Comparison of ENCODE assay signal across 9 mouse cellular contexts in the genomic region with DNA sequence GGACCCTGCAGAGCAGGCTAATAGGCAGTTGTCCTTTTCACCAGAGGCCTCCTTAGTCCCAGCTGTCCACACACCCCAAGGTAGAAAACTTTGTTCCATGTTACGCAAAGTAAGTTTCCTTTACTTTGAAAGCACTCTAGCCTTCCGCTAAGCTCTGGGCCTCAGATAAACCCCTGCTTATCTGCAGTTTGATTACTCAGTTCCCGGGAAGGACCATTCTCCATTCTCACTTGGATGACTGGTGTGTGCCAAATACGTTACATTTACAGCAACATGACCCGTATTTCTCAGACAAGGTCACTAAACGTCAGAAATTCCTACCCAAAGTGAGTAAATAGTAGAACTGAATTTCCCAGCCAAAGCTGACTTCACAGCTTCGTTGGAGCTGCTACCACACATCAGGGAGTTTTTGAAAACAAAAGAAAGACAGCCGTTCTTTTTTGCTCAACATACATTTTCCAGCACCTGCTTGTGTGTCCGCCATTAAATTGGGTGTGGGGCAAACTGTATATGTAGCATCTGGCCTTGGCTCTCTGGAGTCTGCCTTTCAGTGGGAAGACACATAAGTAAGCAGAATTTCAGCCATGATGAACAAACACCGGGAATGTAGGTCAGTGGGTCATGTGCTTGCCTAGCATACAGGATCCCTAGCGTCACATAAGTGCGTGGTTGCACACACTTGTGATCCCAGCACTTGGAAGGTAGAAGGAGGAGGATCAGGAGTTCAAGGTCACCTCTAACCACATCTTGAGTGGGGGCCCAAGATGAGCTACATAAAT. TPM values are rescaled to one million over a fixed set of nuclear protein-coding genes. Genes with fewer than 3 reads are reported as not detected.
A peak's percentile ranks its signal among the peaks of the same experiment; 100 is the strongest.
DNase-seq lines count a peak whose midpoint lies in the region; ATAC-seq lines count a peak whose summit lies in the region.
"Had no signal": no experiment of that assay in that cellular context is flagged by ENCODE, and none has a peak within 500 bp of the region (broad histone marks: within the 10 kb centered on the region; RNA-seq: fewer than 3 reads in every experiment).

No protein-coding gene starts in this region.

- ATAC-seq in kidney, embryonic 16.5 days (ENCODE audit: low FRiP score, low TSS enrichment), result no peak
- peak; percentile 73 for ATAC-seq in heart, embryonic 15.5 days (replicated peaks; ENCODE audit: insufficient number of reproducible peaks, insufficient read depth, low FRiP score, low read depth)
- ATAC-seq in limb, embryonic 15.5 days (ENCODE audit: insufficient number of reproducible peaks, low FRiP score, low TSS enrichment, low read depth), result no peak

- no peaks in the 10 kb centered on the region for H3K9me3 ChIP-seq in kidney, embryonic 16.5 days (ENCODE audit: low read length)
- H3K9me3 ChIP-seq in heart, embryonic 15.5 days (replicated peaks), result no peaks in the 10 kb centered on the region
- H3K9me3 ChIP-seq in limb, embryonic 15.5 days, result no peaks in the 10 kb centered on the region

- WGBS in kidney, embryonic 16.5 days, result 51% methylated on average over 12 of the region's 12 CpGs
- 22% methylated on average over 12 of the region's 12 CpGs for WGBS in heart, embryonic 15.5 days
- 61% methylated on average over 12 of the region's 12 CpGs for WGBS in limb, embryonic 15.5 days

- H3K4me2 ChIP-seq in kidney, embryonic 16.5 days (replicated peaks; ENCODE audit: low read depth, low read length), result no peak overlapping the region
- H3K4me2 ChIP-seq in heart, embryonic 15.5 days, result peak overlapping the region; percentile 50
- H3K4me2 ChIP-seq in limb, embryonic 15.5 days, result no peak overlapping the region

- DNase-seq in kidney, postnatal 25 days, result no peak
- DNase-seq in retina, postnatal 1 day, result peak; percentile 82
- DNase-seq in thymus, postnatal 4 days, result no peak
- no peak for DNase-seq in layer of hippocampus, adult 18-20 months (ENCODE audit: low spot score in 2 of 2)

- H3K27me3 ChIP-seq in kidney, embryonic 16.5 days (ENCODE audit: insufficient read depth, low read length), result no peaks in the 10 kb centered on the region
- H3K27me3 ChIP-seq in heart, embryonic 15.5 days, result no peaks in the 10 kb centered on the region
- H3K27me3 ChIP-seq in limb, embryonic 15.5 days, result no peaks in the 10 kb centered on the region

- peaks cover 50% of the 10 kb centered on the region for H3K4me1 ChIP-seq in kidney, embryonic 16.5 days (ENCODE audit: insufficient read depth, low read length)
- H3K4me1 ChIP-seq in heart, embryonic 15.5 days (replicated peaks), result peaks cover 69% of the 10 kb centered on the region
- H3K4me1 ChIP-seq in limb, embryonic 15.5 days, result peaks cover 18% of the 10 kb centered on the region

- H3K4me3 ChIP-seq in kidney, embryonic 16.5 days (ENCODE audit: low read length), result no peak overlapping the region
- H3K4me3 ChIP-seq in heart, embryonic 15.5 days, result no peak overlapping the region
- H3K4me3 ChIP-seq in limb, embryonic 15.5 days, result no peak overlapping the region

- H3K27ac ChIP-seq in kidney, embryonic 16.5 days (ENCODE audit: low read length), result peak overlapping the region; percentile 77
- H3K27ac ChIP-seq in heart, embryonic 15.5 days, result peak overlapping the region; percentile 98
- H3K27ac ChIP-seq in limb, embryonic 15.5 days, result peak overlapping the region; percentile 43

- H3K9ac ChIP-seq in kidney, embryonic 16.5 days (replicated peaks; ENCODE audit: low read length), result no peak overlapping the region
- H3K9ac ChIP-seq in heart, embryonic 15.5 days, result peak overlapping the region; percentile 39
- no peak overlapping the region for H3K9ac ChIP-seq in limb, embryonic 15.5 days

- H3K36me3 ChIP-seq in kidney, embryonic 16.5 days (ENCODE audit: insufficient read depth, low read length), result peaks cover under 1% of the 10 kb centered on the region; the same call in 1 of the 2 replicates
- H3K36me3 ChIP-seq in heart, embryonic 15.5 days, result no peaks in the 10 kb centered on the region
- H3K36me3 ChIP-seq in limb, embryonic 15.5 days, result 0 out of 2 replicates have a peak, but pooled peaks cover 3% of the 10 kb centered on the region

RNA-seq across cellular contexts. Expression of gene Ccnjl, which starts 20.3 kb away (rescaled TPM):
- 26.4 and 29.9 TPM in 2 replicates for polyA plus RNA-seq in kidney, embryonic 16.5 days (2015; fragmentation: Nextera tagmentation; extraction: Ambion mirVana)
- 20.2 and 21.0 TPM in 2 replicates for polyA plus RNA-seq in heart, embryonic 15.5 days (2015; fragmentation: Nextera tagmentation; extraction: Ambion mirVana)
- 9.5 and 11.3 TPM in 2 replicates for polyA plus RNA-seq in limb, embryonic 15.5 days (2015; fragmentation: Nextera tagmentation; extraction: Ambion mirVana)
- 1 to 10 TPM; 9.7 to 9.8 TPM for total RNA-seq in layer of hippocampus, adult 18-20 months (2021)
- total RNA-seq: MEL had no signal

RNA-seq across cellular contexts. Expression of gene 4933415A04Rik, which starts 38.0 kb away (rescaled TPM):
- polyA plus RNA-seq in kidney, embryonic 16.5 days (2015; fragmentation: Nextera tagmentation; extraction: Ambion mirVana), result 6.8 and 7.4 TPM in 2 replicates
- polyA plus RNA-seq in heart, embryonic 15.5 days (2015; fragmentation: Nextera tagmentation; extraction: Ambion mirVana), result 4.6 and 5.4 TPM in 2 replicates
- polyA plus RNA-seq in limb, embryonic 15.5 days (2015; fragmentation: Nextera tagmentation; extraction: Ambion mirVana), result 2.2 and 2.8 TPM in 2 replicates
- total RNA-seq in layer of hippocampus, adult 18-20 months (2021), result 1 to 10 TPM; 1.4 to 2.0 TPM
- total RNA-seq: MEL had no signal

RNA-seq across cellular contexts. Expression of gene Fabp6, which starts 52.5 kb away (rescaled TPM):
- polyA plus RNA-seq in kidney, embryonic 16.5 days (2015; fragmentation: Nextera tagmentation; extraction: Ambion mirVana), result 0.42 TPM in 1 of 2 replicates, not detected in the other
- not detected in 2 replicates for polyA plus RNA-seq in heart, embryonic 15.5 days (2015; fragmentation: Nextera tagmentation; extraction: Ambion mirVana)
- 0.59 and 2.1 TPM in 2 replicates for polyA plus RNA-seq in limb, embryonic 15.5 days (2015; fragmentation: Nextera tagmentation; extraction: Ambion mirVana)
- not detected for total RNA-seq in layer of hippocampus, adult 18-20 months (2021)
- total RNA-seq: MEL had no signal
- polyA plus RNA-seq: spleen, adult 2 months had no signal

Comparison
In these comparisons a context has a peak if more than half of its experiments do, and no peak if none do; other contexts are left out.
1. H3K27ac ChIP-seq: peak in every context shown above with its lines; median percentile 98 in heart, embryonic 15.5 days; 77 in kidney, embryonic 16.5 days; 43 in limb, embryonic 15.5 days.